Mouse (Mus musculus) lung, postnatal 0 days (tissue): Measurements from ENCODE around the gene Gsdma. TPM values are rescaled to one million over a fixed set of nuclear protein-coding genes. Genes with fewer than 3 reads are reported as not detected.

Experiments used
- ATAC-seq: fragments of 200-750 bp; cut with Nextera tagmentation; 2 replicates; pipeline ENCODE4 v1.8.0; 2017; ENCODE audit warnings: moderate library complexity
- DNase-seq: peaks from one replicate; pipeline ENCODE4 v3.0.0-alpha.2; 2016; ENCODE audit warnings: low spot score
- H3K27ac ChIP-seq: fragments of 300-500 bp; sonication (generic); 2 replicates; pipeline ENCODE4 v1.5.1; 2014; ENCODE audit warnings: antibody characterized with exemption, mild to moderate bottlenecking, low read length, mixed read lengths
- H3K27me3 ChIP-seq: fragments of 300-500 bp; sonication (generic); replicated peaks from 2 replicates; pipeline ENCODE4 v1.6.1; 2014; ENCODE audit warnings: low read length, mixed read lengths; ENCODE audit not compliant: insufficient read depth
- H3K36me3 ChIP-seq: fragments of 300-500 bp; sonication (generic); 2 replicates; pipeline ENCODE4 v1.6.1; 2014; ENCODE audit warnings: low read length, mixed read lengths; ENCODE audit not compliant: insufficient read depth
- H3K4me1 ChIP-seq: fragments of 300-500 bp; sonication (generic); 2 replicates; pipeline ENCODE4 v1.6.1; 2014; ENCODE audit warnings: antibody characterized with exemption, low read depth, low read length, mixed read lengths; ENCODE audit not compliant: insufficient read depth
- H3K4me2 ChIP-seq: fragments of 300-500 bp; sonication (generic); replicated peaks from 2 replicates; pipeline ENCODE4 v1.6.1; 2014; ENCODE audit warnings: low read depth, mild to moderate bottlenecking, low read length, moderate library complexity, mixed read lengths
- H3K4me3 ChIP-seq: fragments of 300-500 bp; sonication (generic); 2 replicates; pipeline ENCODE4 v1.5.1; 2014; ENCODE audit warnings: low read depth, low read length
- H3K9ac ChIP-seq: fragments of 300-500 bp; sonication (generic); replicated peaks from 2 replicates; pipeline ENCODE4 v1.6.1; 2014; ENCODE audit warnings: low read depth, mild to moderate bottlenecking
- H3K9me3 ChIP-seq: fragments of 300-500 bp; sonication (generic); 2 replicates; pipeline ENCODE4 v1.6.1; 2016; ENCODE audit warnings: low read length, mixed read lengths
- CTCF ChIP-seq: IDR thresholded peaks from 2 replicates; pipeline ENCODE4 v1.5.1; 2016; ENCODE audit warnings: antibody characterized with exemption, mild to moderate bottlenecking
- EP300 ChIP-seq: IDR thresholded peaks from 2 replicates; pipeline ENCODE4 v1.6.1; 2016; ENCODE audit warnings: antibody characterized with exemption, mild to moderate bottlenecking, control low read depth
- WGBS: fragments of 180-500 bp; shearing (Covaris S2); extraction: QIAGEN DNeasy Blood & Tissue Kit; methylation state at CpG from one replicate; pipeline ENCODE4 v1.1.7; 2014; 5-methylcytosine and 5-hydroxymethylcytosine counted together
- polyA plus RNA-seq: library from polyadenylated mRNA; unstranded; fragments of >200 nt; fragmentation: Nextera tagmentation; extraction: Ambion mirVana; gene quantifications from 2 replicates; pipeline ENCODE4 v1.2.1, GENCODE M21; 2015

Gene Gsdma
- polyA plus RNA-seq, 1 experiment from 2014 or later = not detected

DNA sequence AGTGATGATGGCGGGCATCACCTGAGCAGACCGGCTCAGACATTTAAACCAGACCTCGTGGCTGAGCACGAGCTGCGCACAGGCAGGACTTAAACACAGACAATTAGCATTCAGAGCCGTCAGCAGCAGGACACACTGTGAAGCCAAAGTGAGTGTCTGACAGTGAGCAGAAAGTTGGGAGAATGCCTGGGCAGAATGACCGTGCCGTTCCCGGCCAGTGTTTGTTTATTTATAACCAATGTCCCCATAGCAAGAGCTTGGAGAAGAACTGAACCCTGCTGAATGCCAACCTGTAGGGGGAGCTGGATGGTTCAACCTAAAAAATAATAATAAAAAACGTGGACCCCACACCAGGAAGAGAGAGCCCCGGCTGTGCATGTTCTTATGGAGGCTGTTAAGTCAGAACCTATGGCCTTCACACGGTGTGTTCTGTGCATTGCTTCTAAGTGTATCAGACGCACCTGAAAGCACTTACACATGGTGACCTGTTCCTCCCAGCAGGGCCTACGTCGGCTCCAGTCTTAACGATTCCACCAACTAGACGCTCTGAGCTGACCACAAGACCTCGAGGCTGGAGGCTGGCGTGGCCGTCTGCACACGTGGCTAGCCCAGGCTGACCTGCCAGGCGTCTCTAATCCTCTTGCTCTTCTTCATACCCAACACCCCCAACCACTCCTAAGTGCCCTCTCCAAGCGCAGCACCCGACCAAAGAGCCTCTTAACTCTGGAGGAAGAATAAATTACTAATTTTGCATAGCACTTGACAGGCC lies 57.5 kb downstream of the Gsdma start:
- TF ChIP-seq EP300 (peak; percentile 43; the same call in 1 of the 2 replicates), CTCF (peak; percentile 73)
- H3K9ac ChIP-seq = no peak overlapping the region
- H3K4me2 ChIP-seq = no peak overlapping the region
- H3K27ac ChIP-seq = peak overlapping the region; percentile 81
- DNase-seq = peak; percentile 95
- peaks cover 16% of the 10 kb centered on the region; the same call in 1 of the 2 replicates for H3K4me1 ChIP-seq
- H3K27me3 ChIP-seq = no peaks in the 10 kb centered on the region
- H3K36me3 ChIP-seq = 0 out of 2 replicates have a peak, but pooled peaks cover 11% of the 10 kb centered on the region
- ATAC-seq = peak; percentile 85
- 29% methylated on average over 24 of the region's 24 CpGs for WGBS
- H3K9me3 ChIP-seq = no peaks in the 10 kb centered on the region
- no peak overlapping the region for H3K4me3 ChIP-seq

DNA sequence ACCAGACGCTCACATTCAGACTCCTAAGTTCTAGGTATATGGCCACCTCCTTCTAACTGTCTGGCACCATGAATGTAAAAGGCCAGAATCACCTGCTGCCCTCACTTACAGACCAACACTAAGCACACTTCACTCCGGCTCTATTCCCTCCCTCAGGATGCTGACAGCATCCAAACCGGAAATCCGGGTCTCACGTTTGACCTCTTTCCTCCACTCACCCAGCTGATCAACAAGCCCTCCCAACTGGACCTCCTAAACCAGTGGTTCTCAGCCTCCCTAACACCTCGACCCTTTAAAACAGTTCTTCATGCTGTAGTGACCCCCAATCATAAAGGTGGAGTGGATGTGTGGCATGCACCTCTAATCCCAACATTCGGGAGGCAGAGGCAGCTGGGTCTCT lies 58.9 kb downstream of the Gsdma start:
- DNase-seq (no peak), ATAC-seq (no peak)
- TF ChIP-seq EP300 (no peak), CTCF (no peak)
- Histone ChIP-seq H3K9me3 (no peaks in the 10 kb centered on the region), H3K4me3 (no peak overlapping the region), H3K36me3 (0 out of 2 replicates have a peak, but pooled peaks cover 6% of the 10 kb centered on the region), H3K4me2 (no peak overlapping the region), H3K4me1 (peaks cover 15% of the 10 kb centered on the region; the same call in 1 of the 2 replicates), H3K9ac (no peak overlapping the region), H3K27me3 (no peaks in the 10 kb centered on the region), H3K27ac (0 out of 2 replicates have a peak overlapping the region, but pooled peaks have one; percentile 27)
- 43% methylated on average over 7 of the region's 7 CpGs for WGBS

DNA sequence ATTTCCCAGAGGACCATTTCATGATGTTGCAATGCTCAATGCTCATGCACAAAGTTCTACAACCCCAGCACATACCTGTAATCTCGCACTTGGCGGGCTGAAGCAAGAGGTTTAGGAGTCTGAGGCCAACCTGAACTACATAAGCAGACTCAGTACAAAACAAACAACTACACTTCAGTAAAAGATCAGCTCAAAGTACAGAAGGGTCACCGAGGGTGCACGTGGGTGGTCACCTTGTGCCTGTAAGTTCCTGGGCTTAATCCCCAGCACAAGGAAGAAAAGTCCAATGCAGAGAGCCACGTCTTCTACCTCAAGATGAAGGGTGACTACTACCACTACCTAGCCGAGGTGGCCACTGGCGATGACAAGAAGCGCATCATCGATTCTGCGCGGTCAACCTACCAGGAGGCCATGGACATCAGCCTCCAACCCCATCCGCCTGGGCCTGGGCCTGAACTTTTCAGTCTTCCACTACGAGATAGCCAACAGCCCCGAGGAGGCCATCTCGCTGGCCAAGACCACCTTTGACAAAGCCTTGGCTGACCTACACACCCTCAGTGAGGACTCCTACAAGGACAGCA lies 61.9 kb downstream of the Gsdma start:
- no peaks in the 10 kb centered on the region for H3K9me3 ChIP-seq
- DNase-seq (no peak), ATAC-seq (no peak)
- 0 out of 2 replicates have a peak, but pooled peaks cover 6% of the 10 kb centered on the region for H3K36me3 ChIP-seq
- H3K4me2 ChIP-seq = no peak overlapping the region
- H3K4me1 ChIP-seq = peaks cover 17% of the 10 kb centered on the region; the same call in 1 of the 2 replicates
- no peak overlapping the region for H3K4me3 ChIP-seq
- H3K9ac ChIP-seq = no peak overlapping the region
- WGBS = 93% methylated on average over 15 of the region's 15 CpGs
- H3K27me3 ChIP-seq = no peaks in the 10 kb centered on the region
- H3K27ac ChIP-seq = no peak overlapping the region
- TF ChIP-seq EP300 (no peak), CTCF (no peak)

Other genes starting within 250 kb of the Gsdma start
- 86.1 and 96.0 TPM in 2 replicates for gene Mien1, start 225.4 kb upstream of the Gsdma start, polyA plus RNA-seq
- 30.7 and 33.1 TPM in 2 replicates for gene Grb7, start 218.0 kb upstream of the Gsdma start, polyA plus RNA-seq
- gene Ikzf3, start 118.3 kb upstream of the Gsdma start, polyA plus RNA-seq = 0.20 and 0.43 TPM in 2 replicates
- 0.10 and 0.21 TPM in 2 replicates for gene Zpbp2, start 113.3 kb upstream of the Gsdma start, polyA plus RNA-seq
- gene Ormdl3, start 77.0 kb upstream of the Gsdma start, polyA plus RNA-seq = 43.7 and 45.3 TPM in 2 replicates
- gene Lrrc3c, start 66.1 kb upstream of the Gsdma start, polyA plus RNA-seq = not detected in 2 replicates
- 0.14 and 0.70 TPM in 2 replicates for gene Gm12355, start 38.7 kb upstream of the Gsdma start, polyA plus RNA-seq
- gene Gsdma3, start 38.0 kb upstream of the Gsdma start, polyA plus RNA-seq = not detected in 2 replicates
- gene Gsdma2, start 17.6 kb upstream of the Gsdma start, polyA plus RNA-seq = not detected in 2 replicates
- 105 and 107 TPM in 2 replicates for gene Psmd3, start 18.2 kb downstream of the Gsdma start, polyA plus RNA-seq
- 0.19 TPM in 1 of 2 replicates, not detected in the other for gene Csf3, start 36.9 kb downstream of the Gsdma start, polyA plus RNA-seq
- 19.9 and 20.6 TPM in 2 replicates for gene Med24, start 65.1 kb downstream of the Gsdma start, polyA plus RNA-seq
- 38.1 and 40.5 TPM in 2 replicates for gene Thra, start 76.3 kb downstream of the Gsdma start, polyA plus RNA-seq
- gene Nr1d1, start 111.0 kb downstream of the Gsdma start, polyA plus RNA-seq = 6.9 and 8.9 TPM in 2 replicates
- 16.3 and 21.3 TPM in 2 replicates for gene Msl1, start 131.2 kb downstream of the Gsdma start, polyA plus RNA-seq
- 22.7 and 22.9 TPM in 2 replicates for gene Casc3, start 140.6 kb downstream of the Gsdma start, polyA plus RNA-seq
- 1.1 and 1.5 TPM in 2 replicates for gene Rapgefl1, start 172.4 kb downstream of the Gsdma start, polyA plus RNA-seq
- gene Wipf2, start 199.3 kb downstream of the Gsdma start, polyA plus RNA-seq = 4.0 and 4.1 TPM in 2 replicates
- gene Cdc6, start 243.4 kb downstream of the Gsdma start, polyA plus RNA-seq = 2.5 and 2.6 TPM in 2 replicates